Mouse (Mus musculus): ENCODE data around the gene Arfgef3.
A peak's percentile ranks its signal among the peaks of the same experiment; 100 is the strongest.
"Not testable (repeated sequence)": the region's sequence is repeated elsewhere in the genome, so short reads cannot be mapped to it uniquely, and the experiment has no call there.

Gene Arfgef3

GRCm38 (mm10) chr10:18681385-18681954 is 62.3 kb downstream of the Arfgef3 start:
- no peak for DNase-seq (ENCODE audit: low read depth, low spot score)

DNA sequence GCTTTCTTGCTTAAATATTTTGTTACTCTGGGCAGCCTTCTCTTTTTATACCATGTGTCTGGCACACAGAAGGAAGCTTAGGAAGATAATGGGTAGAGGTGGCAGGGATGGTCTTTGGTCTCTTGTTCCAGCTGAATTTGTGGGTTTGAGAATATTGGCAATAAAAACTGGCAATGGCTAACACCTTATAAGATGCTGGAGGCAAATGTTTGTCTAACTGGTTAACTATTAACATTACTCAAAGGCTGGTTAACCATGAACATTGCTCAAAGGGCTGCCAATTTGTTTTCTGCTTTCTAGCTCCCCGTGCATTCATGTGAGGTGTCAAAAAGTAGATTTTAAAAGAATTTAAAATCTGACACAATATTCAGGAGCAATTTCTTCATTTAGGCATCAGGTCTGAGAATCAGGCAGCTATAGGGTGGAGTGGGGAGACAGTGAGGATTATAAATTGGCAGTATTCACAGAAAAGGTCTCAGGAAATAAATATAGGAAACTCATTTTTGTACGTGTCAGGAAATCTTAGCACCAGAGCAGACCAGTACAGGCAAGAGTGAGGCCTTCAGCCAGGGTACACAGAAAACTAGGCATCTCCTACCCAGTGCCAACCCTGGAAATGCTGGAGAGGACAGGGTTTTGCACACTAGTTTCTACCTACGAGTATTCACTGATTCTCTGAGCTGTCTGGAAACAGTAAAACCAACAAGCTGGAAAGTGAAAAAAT is 62.9 kb downstream of the Arfgef3 start:
- DNase-seq (ENCODE audit: low read depth, low spot score), result no peak

GRCm38 (mm10) chr10:18678836-18679235 is 64.9 kb downstream of the Arfgef3 start:
- no peak for DNase-seq (ENCODE audit: low read depth, low spot score)

DNA sequence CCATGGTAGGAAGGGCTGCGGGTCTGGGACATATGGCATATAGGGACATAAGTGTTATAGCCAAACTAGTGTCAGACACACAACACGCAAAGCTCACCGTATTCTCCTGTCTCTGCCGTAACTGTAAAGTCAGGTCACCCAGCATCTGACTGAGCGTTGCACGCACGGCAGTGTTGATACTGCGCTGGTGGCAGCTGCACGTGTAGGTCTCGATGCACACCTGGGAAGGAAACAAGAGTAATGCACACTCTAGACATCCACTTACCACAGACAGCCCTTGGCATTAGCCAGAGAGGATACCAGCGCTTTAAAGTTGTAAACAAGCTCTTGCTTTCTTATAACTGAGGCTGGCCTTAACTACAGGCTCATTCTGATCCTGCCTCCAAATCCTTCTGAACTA is 79.0 kb downstream of the Arfgef3 start:
- no peak for DNase-seq (ENCODE audit: low read depth, low spot score)

- DNase-seq (ENCODE audit: low read depth, low spot score), result no peak
Observed at GRCm38 (mm10) chr10:18664016-18664415, 79.7 kb downstream of the Arfgef3 start.

GRCm38 (mm10) chr10:18661606-18662220 is 82.0 kb downstream of the Arfgef3 start:
- no peak for DNase-seq (ENCODE audit: low read depth, low spot score)

DNA sequence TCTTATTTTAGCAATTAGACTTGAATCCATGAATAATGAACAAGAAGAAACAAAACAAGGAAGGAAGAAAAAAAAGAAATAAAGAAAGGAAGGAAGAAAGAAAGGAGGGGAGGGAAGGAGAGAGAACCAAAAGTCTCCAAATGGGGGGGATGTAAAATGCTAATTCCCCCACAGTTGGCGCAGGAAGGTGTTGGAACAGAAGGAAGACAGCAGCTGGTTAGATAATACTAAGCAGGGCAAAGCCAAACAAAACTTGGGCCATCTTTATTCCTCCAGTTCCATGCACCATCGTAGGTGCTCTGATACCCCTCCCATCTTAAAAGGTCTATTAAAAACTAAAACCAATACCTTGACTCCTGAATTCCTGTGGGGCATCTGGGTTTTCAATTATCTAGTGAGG is 82.8 kb downstream of the Arfgef3 start:
- DNase-seq (ENCODE audit: low read depth, low spot score), result no peak

DNA sequence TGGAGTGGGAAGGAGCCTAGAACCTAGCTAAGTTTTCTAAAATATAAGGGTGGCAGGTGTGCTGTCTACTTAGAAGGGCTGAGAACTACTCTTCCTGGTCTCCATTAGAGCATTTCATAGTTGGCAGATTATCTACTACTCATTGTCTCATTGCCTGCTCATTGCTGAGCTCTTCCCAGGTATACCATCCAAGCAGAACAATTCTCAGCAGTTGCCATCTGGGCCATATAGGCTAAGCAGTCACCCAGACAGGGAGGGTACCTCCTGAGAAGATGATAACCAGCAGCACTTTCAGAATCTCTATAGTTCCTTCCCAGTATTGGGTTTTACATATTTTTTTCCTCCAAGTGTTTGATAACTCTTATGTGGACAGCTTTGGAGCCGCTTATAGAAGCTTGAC is 86.2 kb downstream of the Arfgef3 start:
- no peak for DNase-seq (ENCODE audit: low read depth, low spot score)

DNA sequence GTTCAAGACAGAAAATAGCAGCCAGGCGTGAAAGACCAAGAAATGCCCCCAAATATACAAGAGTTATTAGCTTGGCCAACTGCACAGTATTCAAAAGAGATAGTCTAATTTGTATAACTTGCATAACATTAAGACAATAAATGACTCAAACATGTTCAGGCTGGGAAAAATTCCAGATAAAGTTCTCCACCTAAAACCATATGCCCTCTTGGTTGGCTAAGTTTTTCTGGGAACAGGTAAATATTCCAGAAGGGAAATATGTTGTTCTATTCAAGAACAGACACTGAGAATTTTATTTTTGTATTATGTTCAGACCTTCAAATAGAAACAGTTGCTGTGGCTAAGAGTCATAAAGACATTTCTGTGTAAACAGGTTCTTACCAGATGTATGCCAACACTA is 96.7 kb downstream of the Arfgef3 start:
- no peak for DNase-seq (ENCODE audit: low read depth, low spot score)

- DNase-seq (ENCODE audit: low read depth, low spot score), result no peak
Observed at GRCm38 (mm10) chr10:18646035-18646434, 97.7 kb downstream of the Arfgef3 start.

- no peak for DNase-seq (ENCODE audit: low read depth, low spot score)
Observed at GRCm38 (mm10) chr10:18644346-18644745, 99.4 kb downstream of the Arfgef3 start.

- DNase-seq (ENCODE audit: low read depth, low spot score), result no peak
Observed at GRCm38 (mm10) chr10:18643506-18643905, 100.2 kb downstream of the Arfgef3 start.

DNA sequence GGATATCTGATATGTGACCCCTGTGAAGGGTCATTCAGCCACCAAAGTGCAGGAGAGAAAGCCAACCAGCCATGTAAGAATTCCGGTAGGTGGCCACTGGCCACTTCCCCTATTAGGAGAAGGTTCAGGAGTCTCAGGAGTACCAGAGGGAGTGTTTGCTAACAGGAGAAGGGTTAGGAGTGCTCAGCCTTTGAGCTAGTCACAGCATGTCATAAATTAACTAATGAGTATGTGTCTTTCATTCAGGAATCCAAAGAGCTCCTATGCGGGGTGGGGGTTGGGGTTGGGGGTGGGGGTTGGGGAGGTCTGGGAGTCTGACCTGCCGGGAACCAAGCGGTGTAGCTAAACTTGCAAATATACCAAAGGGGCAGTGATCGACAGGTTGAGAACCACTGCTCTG is 100.9 kb downstream of the Arfgef3 start:
- no peak for DNase-seq (ENCODE audit: low read depth, low spot score)

DNA sequence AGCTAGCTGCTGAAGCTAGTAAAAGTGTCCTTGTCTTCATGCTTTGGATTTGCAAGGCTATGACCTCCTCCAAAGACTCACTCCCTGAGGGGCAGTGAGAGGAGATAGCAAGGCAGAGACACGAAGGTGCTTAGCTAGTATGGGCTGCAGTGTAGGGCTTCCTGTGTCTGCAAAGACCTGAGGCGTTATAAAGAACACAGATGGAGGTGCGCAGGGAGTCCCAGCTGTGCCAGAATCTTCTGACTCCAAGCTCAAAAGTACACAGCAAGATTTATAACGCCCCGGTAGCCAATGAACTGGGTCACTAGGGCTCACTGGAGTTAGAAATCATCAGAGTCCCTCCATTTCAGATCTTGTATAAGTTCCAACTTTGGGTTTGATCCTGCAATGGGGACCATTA is 103.2 kb downstream of the Arfgef3 start:
- no peak for DNase-seq (ENCODE audit: low read depth, low spot score)

- DNase-seq (ENCODE audit: low read depth, low spot score), result no peak
Observed at GRCm38 (mm10) chr10:18635450-18635849, 108.3 kb downstream of the Arfgef3 start.

DNA sequence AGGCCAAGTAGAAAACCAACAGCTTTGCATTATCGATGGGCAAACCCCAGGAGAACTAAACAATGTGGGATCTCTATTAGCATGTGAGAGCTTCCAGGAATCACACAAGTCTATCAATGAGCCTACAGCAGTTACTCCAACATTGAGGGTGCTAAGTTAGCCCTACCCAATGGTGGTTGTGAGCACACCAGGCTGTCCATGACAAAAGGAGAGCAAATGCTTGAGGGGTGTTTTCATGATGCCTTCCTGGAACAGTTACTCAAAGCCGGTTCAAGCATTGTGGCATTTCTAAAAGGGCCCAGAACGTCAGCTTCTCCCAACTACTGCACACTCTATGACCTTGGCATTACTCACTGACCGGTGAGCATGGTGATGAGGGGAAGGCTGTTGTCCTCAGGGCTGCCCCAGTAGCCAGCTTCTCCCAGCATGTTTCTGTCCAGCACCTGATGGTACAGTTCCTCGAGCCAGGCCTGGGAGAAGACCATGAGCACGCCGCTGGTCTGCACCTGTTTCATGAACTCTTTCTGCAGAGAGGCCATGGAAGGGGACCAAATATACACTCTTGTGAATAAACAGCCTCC is 109.3 kb downstream of the Arfgef3 start:
- DNase-seq (ENCODE audit: low read depth, low spot score), result no peak

DNA sequence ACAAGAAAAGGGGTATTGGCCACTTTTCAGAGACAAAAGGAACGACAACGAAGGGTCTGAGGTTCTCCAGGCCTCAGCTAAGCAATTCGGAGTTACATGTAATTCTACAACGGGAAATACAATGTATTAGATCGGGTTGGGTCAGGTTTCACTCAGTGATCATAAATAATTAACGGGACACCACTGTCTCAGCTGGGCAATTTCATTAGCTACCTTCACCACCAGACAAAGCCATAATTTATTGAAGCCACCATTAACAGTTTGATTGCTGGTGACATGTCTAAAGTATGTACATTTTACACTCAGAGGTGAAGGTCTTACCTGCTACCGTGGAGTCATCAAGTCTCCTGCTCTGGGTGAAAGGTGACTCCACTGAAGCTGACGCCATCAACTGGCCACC is 113.3 kb downstream of the Arfgef3 start:
- no peak for DNase-seq (ENCODE audit: low read depth, low spot score)

- no peak for DNase-seq (ENCODE audit: low read depth, low spot score)
Observed at GRCm38 (mm10) chr10:18627530-18627929, 116.2 kb downstream of the Arfgef3 start.

GRCm38 (mm10) chr10:18612796-18613195 is 131.0 kb downstream of the Arfgef3 start:
- no peak for DNase-seq (ENCODE audit: low read depth, low spot score)

- not testable (repeated sequence) for DNase-seq (ENCODE audit: low read depth, low spot score)
Observed at GRCm38 (mm10) chr10:18604827-18605535, 138.8 kb downstream of the Arfgef3 start.

- DNase-seq (ENCODE audit: low read depth, low spot score), result peak; percentile 44
Observed at GRCm38 (mm10) chr10:18602030-18602429, 141.7 kb downstream of the Arfgef3 start.

DNA sequence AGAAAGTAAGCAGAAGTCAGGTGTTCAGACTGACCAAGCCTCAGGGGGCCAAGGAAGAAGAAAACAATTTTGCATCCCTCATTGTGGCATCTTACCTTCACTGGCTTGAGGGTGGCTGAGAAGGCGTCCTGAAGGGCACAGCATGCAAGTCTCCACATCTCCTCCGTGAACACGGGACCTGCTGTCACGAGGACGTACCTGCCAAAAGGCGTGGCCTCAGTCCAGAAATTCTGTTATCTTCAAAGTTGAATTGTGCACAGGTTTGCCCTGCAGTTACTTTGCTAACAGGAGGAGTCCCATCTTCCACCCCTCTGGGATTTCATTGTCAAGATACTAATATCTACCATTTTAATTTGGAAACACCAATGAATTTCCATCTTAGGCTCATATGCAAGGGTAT is 146.1 kb downstream of the Arfgef3 start:
- no peak for DNase-seq (ENCODE audit: low read depth, low spot score)

Measured in retina, adult 2 months (tissue).